Mouse (Mus musculus) heart, postnatal 0 days (tissue): Measurements from ENCODE around the gene Slc25a42.

Experiments
- CTCF ChIP-seq: IDR thresholded peaks from 2 replicates; pipeline ENCODE4 v1.5.1; 2016; ENCODE audit warnings: antibody characterized with exemption, control low read depth, low read depth
- EP300 ChIP-seq: IDR thresholded peaks from 2 replicates; pipeline ENCODE4 v1.6.1; 2016; ENCODE audit warnings: antibody characterized with exemption, low read depth

- no peak for TF ChIP-seq CTCF
- no peak for TF ChIP-seq EP300
These were observed 8.2 kb upstream of the Slc25a42 start for GRCm38 (mm10) chr8:70220236-70220840.
